Mouse (Mus musculus): Measurements from ENCODE around the gene 1300017J02Rik. TPM values are rescaled to one million over a fixed set of nuclear protein-coding genes. Genes with fewer than 3 reads are reported as not detected.

Gene 1300017J02Rik
- total and polyA plus RNA-seq, 3 experiments, result 0.62 to 2.6 TPM; not detected in 1

DNA sequence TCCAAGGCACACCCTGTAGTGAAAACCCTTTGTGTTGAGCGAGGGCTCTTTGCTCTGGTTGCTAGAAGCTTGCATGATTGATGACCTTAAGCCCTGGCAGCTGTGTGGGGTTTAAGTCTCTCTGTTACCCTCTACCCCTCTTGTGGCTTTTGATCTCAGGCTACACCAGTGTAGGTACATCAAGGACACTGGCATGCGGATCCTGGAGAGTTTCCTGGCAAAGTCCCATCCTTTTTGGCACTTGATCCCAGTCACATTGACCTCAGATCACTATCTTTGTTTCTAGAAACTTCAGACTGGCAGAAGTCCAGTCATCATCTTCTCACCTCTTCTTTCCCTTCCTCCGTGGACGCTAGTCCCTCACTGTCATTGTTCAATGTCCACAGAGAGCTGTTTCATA lies 56.3 kb downstream of the 1300017J02Rik start:
- no peaks in the 10 kb centered on the region for H3K9me3 ChIP-seq (replicated peaks; ENCODE audit: insufficient read depth, low read length)
- no peak overlapping the region for H3K4me3 ChIP-seq (ENCODE audit: control insufficient read depth in 1 of 2, insufficient read depth in 1 of 2, low read depth in 2 of 2, low read length in 2 of 2)
- H3K9ac ChIP-seq (ENCODE audit: control insufficient read depth, low read depth, low read length, poor library complexity, severe bottlenecking), result no peak overlapping the region
- no peak overlapping the region for H3K27ac ChIP-seq (ENCODE audit: control insufficient read depth, low read depth, low read length)
- no peaks in the 10 kb centered on the region for H3K36me3 ChIP-seq (ENCODE audit: control insufficient read depth in 1 of 2, insufficient read depth in 2 of 2, low read length in 2 of 2)
- DNase-seq (ENCODE audit: low read depth, low spot score), result no peak
- H3K79me2 ChIP-seq (ENCODE audit: control insufficient read depth, insufficient read depth, low read length, poor library complexity), result no peaks in the 10 kb centered on the region
- no peaks in the 10 kb centered on the region; a peak in 2 of 4 replicates for H3K27me3 ChIP-seq (ENCODE audit: control insufficient read depth in 1 of 2, insufficient read depth in 2 of 2, low read length in 2 of 2)
- TF ChIP-seq RAD21 (IDR thresholded peaks at IDR 0.05; ENCODE audit: low read depth, low read length), result no peak
- TF ChIP-seq TAL1 (IDR thresholded peaks at IDR 0.05; ENCODE audit: low read length), result no peak
- no peak for TF ChIP-seq POLR2A (IDR thresholded peaks at IDR 0.05; ENCODE audit: control insufficient read depth in 1 of 2, insufficient read depth in 1 of 2, low read depth in 1 of 2, low read length in 2 of 2, poor library complexity in 1 of 2)
- TF ChIP-seq POLR2AphosphoS5 (IDR thresholded peaks at IDR 0.05; ENCODE audit: borderline replicate concordance, low read depth, low read length), result no peak
- no peak for TF ChIP-seq NRF1 (IDR thresholded peaks at IDR 0.05; ENCODE audit: insufficient read depth, low read depth, low read length, poor library complexity, severe bottlenecking)
- TF ChIP-seq CHD2 (IDR thresholded peaks at IDR 0.05; ENCODE audit: low read length), result no peak
- TF ChIP-seq POLR2AphosphoS2 (IDR thresholded peaks at IDR 0.05; ENCODE audit: low read length), result no peak
- TF ChIP-seq MAX (IDR thresholded peaks at IDR 0.05; ENCODE audit: low read length), result no peak
- TF ChIP-seq ELF1 (IDR thresholded peaks at IDR 0.05; ENCODE audit: low read depth, low read length), result no peak
- TF ChIP-seq MAFK (IDR thresholded peaks at IDR 0.05; ENCODE audit: borderline replicate concordance, low read depth, low read length), result no peak
- H3K4me1 ChIP-seq (ENCODE audit: control insufficient read depth in 1 of 2, insufficient read depth in 2 of 2, low read length in 2 of 2), result no peaks in the 10 kb centered on the region

DNA sequence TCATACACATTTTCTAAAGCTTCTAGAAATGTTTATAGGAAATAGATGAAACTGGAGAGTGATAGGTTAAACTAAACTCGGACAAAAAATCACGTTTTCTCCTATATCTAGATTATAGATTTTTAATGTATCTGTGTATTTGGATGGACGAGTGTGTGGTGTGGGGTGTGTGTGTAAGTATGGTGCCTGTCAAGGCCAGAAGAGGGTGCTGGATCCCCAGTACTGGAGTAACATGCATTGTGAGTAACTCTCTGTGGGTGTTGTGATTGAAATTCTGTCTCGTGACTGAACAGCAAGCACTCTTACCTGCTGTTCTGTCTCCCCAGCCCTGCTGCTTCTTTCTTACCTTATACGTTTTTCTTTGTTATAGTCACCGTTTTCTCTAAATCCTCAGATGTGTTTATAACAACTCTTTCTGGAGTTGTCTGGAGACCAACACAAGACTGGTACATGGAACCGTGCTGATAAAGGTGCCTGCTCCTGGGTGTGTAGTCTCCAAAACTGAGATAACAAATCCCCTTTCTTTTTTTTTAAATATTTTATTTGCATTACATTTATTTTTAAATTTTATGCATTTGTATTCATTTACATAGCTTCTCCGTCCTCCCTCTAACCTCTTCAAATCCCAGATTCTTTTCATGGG lies 58.2 kb downstream of the 1300017J02Rik start:
- peak; percentile 10 for DNase-seq (ENCODE audit: low read depth, low spot score)
- no peaks in the 10 kb centered on the region for H3K36me3 ChIP-seq (ENCODE audit: control insufficient read depth in 1 of 2, insufficient read depth in 2 of 2, low read length in 2 of 2)
- H3K9ac ChIP-seq (ENCODE audit: control insufficient read depth, low read depth, low read length, poor library complexity, severe bottlenecking), result no peak overlapping the region
- H3K27ac ChIP-seq (ENCODE audit: control insufficient read depth, low read depth, low read length), result no peak overlapping the region
- peak; percentile 9; the same call in 1 of the 2 replicates for TF ChIP-seq RAD21 (IDR thresholded peaks at IDR 0.05; ENCODE audit: low read depth, low read length)
- no peak for TF ChIP-seq POLR2AphosphoS5 (IDR thresholded peaks at IDR 0.05; ENCODE audit: borderline replicate concordance, low read depth, low read length)
- no peak for TF ChIP-seq RCOR1 (IDR thresholded peaks at IDR 0.05; ENCODE audit: low read depth, low read length)
- TF ChIP-seq MAFK (IDR thresholded peaks at IDR 0.05; ENCODE audit: borderline replicate concordance, low read depth, low read length), result no peak
- TF ChIP-seq CTCF (IDR thresholded peaks at IDR 0.05 in 2 of 3, conservative IDR thresholded peaks at IDR 0.05 in 1 of 3; ENCODE audit: control insufficient read depth in 1 of 3, insufficient read depth in 1 of 3, low read depth in 2 of 3, low read length in 3 of 3, poor library complexity in 1 of 3, severe bottlenecking in 1 of 3), result peak in 1 of 3 experiments; percentile 9; a peak in 1 of 6 replicates
- TF ChIP-seq BHLHE40 (IDR thresholded peaks at IDR 0.05; ENCODE audit: borderline replicate concordance, low read depth, low read length), result no peak
- TF ChIP-seq TCF12 (IDR thresholded peaks at IDR 0.05; ENCODE audit: low read depth, low read length), result no peak
- TF ChIP-seq MEF2A (IDR thresholded peaks at IDR 0.05; ENCODE audit: extremely low read depth, insufficient replicate concordance, low read depth, low read length, poor library complexity, severe bottlenecking), result no peak
- no peak for TF ChIP-seq POLR2A (IDR thresholded peaks at IDR 0.05; ENCODE audit: control insufficient read depth in 1 of 2, insufficient read depth in 1 of 2, low read depth in 1 of 2, low read length in 2 of 2, poor library complexity in 1 of 2)
- TF ChIP-seq NRF1 (IDR thresholded peaks at IDR 0.05; ENCODE audit: insufficient read depth, low read depth, low read length, poor library complexity, severe bottlenecking), result no peak
- TF ChIP-seq CHD1 (IDR thresholded peaks at IDR 0.05; ENCODE audit: low read depth, low read length), result no peak
- peak; percentile 5; the same call in 1 of the 2 replicates for TF ChIP-seq SMC3 (IDR thresholded peaks at IDR 0.05; ENCODE audit: low read depth, low read length)
- no peak for TF ChIP-seq POLR2AphosphoS2 (IDR thresholded peaks at IDR 0.05; ENCODE audit: low read length)
- no peak for TF ChIP-seq MAX (IDR thresholded peaks at IDR 0.05; ENCODE audit: low read length)
- TF ChIP-seq ZMIZ1 (IDR thresholded peaks at IDR 0.05; ENCODE audit: low read depth, low read length), result no peak
- no peaks in the 10 kb centered on the region; a peak in 1 of 4 replicates for H3K27me3 ChIP-seq (ENCODE audit: control insufficient read depth in 1 of 2, insufficient read depth in 2 of 2, low read length in 2 of 2)
- no peaks in the 10 kb centered on the region for H3K4me1 ChIP-seq (ENCODE audit: control insufficient read depth in 1 of 2, insufficient read depth in 2 of 2, low read length in 2 of 2)
- H3K4me3 ChIP-seq (ENCODE audit: control insufficient read depth in 1 of 2, insufficient read depth in 1 of 2, low read depth in 2 of 2, low read length in 2 of 2), result no peak overlapping the region
- H3K79me2 ChIP-seq (ENCODE audit: control insufficient read depth, insufficient read depth, low read length, poor library complexity), result no peaks in the 10 kb centered on the region
- H3K9me3 ChIP-seq (replicated peaks; ENCODE audit: insufficient read depth, low read length), result no peaks in the 10 kb centered on the region
